13 mouse cellular contexts compared by ENCODE assay signal in the genomic region with DNA sequence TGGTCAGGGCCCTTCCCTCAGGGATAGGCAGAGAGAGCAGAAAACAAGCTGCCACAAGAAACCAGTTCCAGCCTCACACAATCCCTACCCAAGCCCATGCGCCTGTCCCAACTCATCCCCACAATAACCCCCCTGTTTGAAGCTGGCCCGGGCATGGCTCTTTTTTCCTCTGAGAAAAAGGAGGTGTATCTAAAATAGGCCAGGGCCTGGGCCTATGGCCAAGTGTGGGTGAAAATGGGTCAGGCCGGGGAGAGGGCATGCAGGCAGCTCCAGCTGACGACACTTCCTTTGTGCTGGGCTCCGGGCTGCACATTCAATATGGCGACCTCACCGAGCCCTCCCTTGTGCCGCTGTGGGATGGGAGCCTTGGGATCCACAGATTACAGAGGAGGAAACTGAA. TPM values are rescaled to one million over a fixed set of nuclear protein-coding genes. Genes with fewer than 3 reads are reported as not detected.
DNase-seq lines count a peak whose midpoint lies in the region; ATAC-seq and TF ChIP-seq lines count a peak whose summit lies in the region.
"Had no signal": no experiment of that assay in that cellular context is flagged by ENCODE, and none has a peak within 500 bp of the region (broad histone marks: within the 10 kb centered on the region; RNA-seq: fewer than 3 reads in every experiment).

No protein-coding gene starts in this region.

- H3K27me3 ChIP-seq in heart, embryonic 10.5 days (ENCODE audit: insufficient read depth, poor library complexity, severe bottlenecking): no peaks in the 10 kb centered on the region
- H3K27me3 ChIP-seq in heart, postnatal 0 days (ENCODE audit: control insufficient read depth, insufficient read depth, low read length): no peaks in the 10 kb centered on the region
- no peaks in the 10 kb centered on the region for H3K27me3 ChIP-seq in kidney, embryonic 16.5 days (ENCODE audit: insufficient read depth, low read length)
- H3K27me3 ChIP-seq: CH12.LX; limb, embryonic 13.5 days; midbrain, embryonic 12.5 days; stomach, embryonic 15.5 days had no signal

- H3K27ac ChIP-seq in heart, embryonic 10.5 days: no peak overlapping the region
- no peak overlapping the region for H3K27ac ChIP-seq in heart, postnatal 0 days (ENCODE audit: low read depth)
- H3K27ac ChIP-seq in olfactory bulb, adult 2 months (ENCODE audit: insufficient read depth, low read depth, low read length): peak overlapping the region; percentile 27
- no peak overlapping the region for H3K27ac ChIP-seq in kidney, embryonic 16.5 days (ENCODE audit: low read length)
- H3K27ac ChIP-seq: limb, embryonic 13.5 days; midbrain, embryonic 12.5 days; stomach, embryonic 15.5 days had no signal

- no peak for TF ChIP-seq POLR2A in olfactory bulb, adult 2 months (IDR thresholded peaks at IDR 0.05; ENCODE audit: insufficient read depth, low read depth, low read length)

- H3K36me3 ChIP-seq in heart, embryonic 10.5 days: no peaks in the 10 kb centered on the region
- no peaks in the 10 kb centered on the region for H3K36me3 ChIP-seq in heart, postnatal 0 days (replicated peaks; ENCODE audit: control insufficient read depth, insufficient read depth, low read length)
- H3K36me3 ChIP-seq in kidney, embryonic 16.5 days (ENCODE audit: insufficient read depth, low read length): no peaks in the 10 kb centered on the region
- H3K36me3 ChIP-seq: limb, embryonic 13.5 days; midbrain, embryonic 12.5 days; stomach, embryonic 15.5 days had no signal

- ATAC-seq in heart, postnatal 0 days (ENCODE audit: insufficient read depth, low read depth): peak; percentile 62
- ATAC-seq in granulocyte monocyte progenitor cell, adult 5-6 weeks (replicated peaks; ENCODE audit: poor library complexity, severe bottlenecking): no peak
- no peak for ATAC-seq in kidney, embryonic 16.5 days (ENCODE audit: low FRiP score, low TSS enrichment)

- H3K4me1 ChIP-seq in heart, embryonic 10.5 days: peaks cover 26% of the 10 kb centered on the region
- peaks cover 9% of the 10 kb centered on the region; the same call in 1 of the 2 replicates for H3K4me1 ChIP-seq in heart, postnatal 0 days (ENCODE audit: control insufficient read depth, insufficient read depth)
- peaks cover 27% of the 10 kb centered on the region for H3K4me1 ChIP-seq in olfactory bulb, adult 2 months (ENCODE audit: control insufficient read depth, insufficient read depth, low read length)
- peaks cover 22% of the 10 kb centered on the region for H3K4me1 ChIP-seq in kidney, embryonic 16.5 days (ENCODE audit: insufficient read depth, low read length)

- H3K9me3 ChIP-seq in heart, embryonic 10.5 days: peaks cover 6% of the 10 kb centered on the region; the same call in 1 of the 2 replicates
- no peaks in the 10 kb centered on the region for H3K9me3 ChIP-seq in heart, postnatal 0 days (replicated peaks; ENCODE audit: control insufficient read depth, low read length)
- no peaks in the 10 kb centered on the region for H3K9me3 ChIP-seq in kidney, embryonic 16.5 days (ENCODE audit: low read length)
- H3K9me3 ChIP-seq: midbrain, embryonic 12.5 days; stomach, embryonic 15.5 days had no signal

- DNase-seq in heart, adult 8-10 months (ENCODE audit: low spot score): peak; percentile 40
- no peak for DNase-seq in heart, embryonic 10.5 days (ENCODE audit: low spot score)
- peak; percentile 90 for DNase-seq in cerebellum, adult 8-10 months
- no peak for DNase-seq in heart, postnatal 0 days (ENCODE audit: low spot score)
- DNase-seq in thymus, adult 18-20 months: no peak

- TF ChIP-seq CTCF in heart, postnatal 0 days (IDR thresholded peaks at IDR 0.05; ENCODE audit: low read depth): no peak
- TF ChIP-seq CTCF in olfactory bulb, adult 2 months (IDR thresholded peaks at IDR 0.05; ENCODE audit: insufficient read depth, low read depth, low read length): no peak

- H3K4me2 ChIP-seq in heart, postnatal 0 days (ENCODE audit: low read depth, low read length): no peak overlapping the region
- H3K4me2 ChIP-seq in kidney, embryonic 16.5 days (replicated peaks; ENCODE audit: low read depth, low read length): no peak overlapping the region
- H3K4me2 ChIP-seq: limb, embryonic 13.5 days; midbrain, embryonic 12.5 days; stomach, embryonic 15.5 days had no signal

- no peak overlapping the region for H3K9ac ChIP-seq in heart, postnatal 0 days (replicated peaks; ENCODE audit: low read depth, low read length)
- no peak overlapping the region for H3K9ac ChIP-seq in kidney, embryonic 16.5 days (replicated peaks; ENCODE audit: low read length)
- H3K9ac ChIP-seq: limb, embryonic 13.5 days; midbrain, embryonic 12.5 days; stomach, embryonic 15.5 days had no signal

- TF ChIP-seq EP300 in heart, postnatal 0 days (IDR thresholded peaks at IDR 0.05; ENCODE audit: low read depth): no peak

- 86% methylated on average over 8 of the region's 8 CpGs for WGBS in heart, embryonic 10.5 days
- 56% methylated on average over 8 of the region's 8 CpGs for WGBS in heart, postnatal 0 days
- 49% methylated on average over 8 of the region's 8 CpGs for WGBS in olfactory bulb, adult 2 months
- WGBS in kidney, embryonic 16.5 days: 79% methylated on average over 8 of the region's 8 CpGs

- no peak overlapping the region for H3K4me3 ChIP-seq in heart, embryonic 10.5 days
- no peak overlapping the region for H3K4me3 ChIP-seq in heart, postnatal 0 days (ENCODE audit: low read depth, low read length)
- H3K4me3 ChIP-seq in olfactory bulb, adult 2 months (ENCODE audit: insufficient read depth, low read depth, low read length): no peak overlapping the region
- H3K4me3 ChIP-seq in kidney, embryonic 16.5 days (ENCODE audit: low read length): no peak overlapping the region
- H3K4me3 ChIP-seq: limb, embryonic 13.5 days; midbrain, embryonic 12.5 days; stomach, embryonic 15.5 days had no signal

RNA-seq across cellular contexts. Expression of a gene that starts 26.4 kb away (rescaled TPM):
- total RNA-seq in heart, adult 8-10 months (2022): not detected
- polyA plus RNA-seq in heart, embryonic 10.5 days (2016; fragmentation: Nextera tagmentation; extraction: Ambion mirVana): not detected in 2 replicates
- total RNA-seq in heart, postnatal 0 days (2014; rRNA removed; ENCODE audit: low replicate concordance): not detected in 2 replicates
- polyA plus RNA-seq in heart, postnatal 0 days (2015; fragmentation: Nextera tagmentation; extraction: Ambion mirVana): not detected in 2 replicates
- not detected in 2 replicates for polyA plus RNA-seq in olfactory bulb, adult 2 months (2012; ENCODE audit: insufficient read depth, insufficient read length, low replicate concordance, missing spikeins)
- not detected in 2 replicates for total RNA-seq in granulocyte monocyte progenitor cell, adult 5-6 weeks (2014; fragmentation: Nextera tagmentation)
- not detected in 2 replicates for total RNA-seq in granulocyte monocyte progenitor cell, adult 5-6 weeks (2017)
- not detected in 2 replicates for polyA plus RNA-seq in kidney, embryonic 16.5 days (2015; fragmentation: Nextera tagmentation; extraction: Ambion mirVana)
- total RNA-seq: CH12.LX had no signal
- polyA plus RNA-seq: brain, embryonic 14.5 days; limb, embryonic 13.5 days; midbrain, embryonic 12.5 days; stomach, embryonic 15.5 days had no signal

RNA-seq across cellular contexts. Expression of a gene that starts 27.9 kb away (rescaled TPM):
- total RNA-seq in heart, adult 8-10 months (2022): 1 to 10 TPM; 3.5 to 5.2 (median 4.6) TPM
- polyA plus RNA-seq in heart, embryonic 10.5 days (2016; fragmentation: Nextera tagmentation; extraction: Ambion mirVana): 10.6 and 13.3 TPM in 2 replicates
- 33.8 and 41.8 TPM in 2 replicates for total RNA-seq in heart, postnatal 0 days (2014; rRNA removed; ENCODE audit: low replicate concordance)
- polyA plus RNA-seq in heart, postnatal 0 days (2015; fragmentation: Nextera tagmentation; extraction: Ambion mirVana): 12.2 and 12.3 TPM in 2 replicates
- not detected in 2 replicates for polyA plus RNA-seq in olfactory bulb, adult 2 months (2012; ENCODE audit: insufficient read depth, insufficient read length, low replicate concordance, missing spikeins)
- total RNA-seq in granulocyte monocyte progenitor cell, adult 5-6 weeks (2014; fragmentation: Nextera tagmentation): 30.8 and 39.1 TPM in 2 replicates
- 21.3 and 22.5 TPM in 2 replicates for total RNA-seq in granulocyte monocyte progenitor cell, adult 5-6 weeks (2017)
- polyA plus RNA-seq in kidney, embryonic 16.5 days (2015; fragmentation: Nextera tagmentation; extraction: Ambion mirVana): 10.9 and 13.0 TPM in 2 replicates
- total RNA-seq: CH12.LX had no signal

RNA-seq across cellular contexts. Expression of a gene that starts 37.9 kb away (rescaled TPM):
- total RNA-seq in heart, adult 8-10 months (2022): 1 to 10 TPM in 1 of 4 experiments, under 1 TPM in 3; 0.92 to 1.3 (median 0.93) TPM
- polyA plus RNA-seq in heart, embryonic 10.5 days (2016; fragmentation: Nextera tagmentation; extraction: Ambion mirVana): 0.71 and 0.87 TPM in 2 replicates
- not detected in 2 replicates for total RNA-seq in heart, postnatal 0 days (2014; rRNA removed; ENCODE audit: low replicate concordance)
- polyA plus RNA-seq in heart, postnatal 0 days (2015; fragmentation: Nextera tagmentation; extraction: Ambion mirVana): 0.77 and 0.89 TPM in 2 replicates
- polyA plus RNA-seq in olfactory bulb, adult 2 months (2012; ENCODE audit: insufficient read depth, insufficient read length, low replicate concordance, missing spikeins): not detected in 2 replicates
- not detected in 2 replicates for total RNA-seq in granulocyte monocyte progenitor cell, adult 5-6 weeks (2014; fragmentation: Nextera tagmentation)
- total RNA-seq in granulocyte monocyte progenitor cell, adult 5-6 weeks (2017): not detected in 2 replicates
- polyA plus RNA-seq in kidney, embryonic 16.5 days (2015; fragmentation: Nextera tagmentation; extraction: Ambion mirVana): 0.69 and 1.1 TPM in 2 replicates
- total RNA-seq: CH12.LX had no signal

Comparison
In these comparisons a context has a peak if more than half of its experiments do, and no peak if none do; other contexts are left out.
1. DNase-seq: peak in heart, adult 8-10 months (single experiment) and cerebellum, adult 8-10 months (single experiment); none in heart, embryonic 10.5 days (single experiment), heart, postnatal 0 days (single experiment) and thymus, adult 18-20 months (0 of 2).